In genomic region chr16:44767506-44767905, GRCm38 (mm10) we compare ENCODE assay signal across 20 mouse cellular contexts. TPM values are rescaled to one million over a fixed set of nuclear protein-coding genes. Genes with fewer than 3 reads are reported as not detected.
"Had no signal": no experiment of that assay in that cellular context is flagged by ENCODE, and none has a peak within 500 bp of the region (broad histone marks: within the 10 kb centered on the region; RNA-seq: fewer than 3 reads in every experiment).

No protein-coding gene starts in this region.

- H3K4me3 ChIP-seq: limb, embryonic 12.5 days; limb, embryonic 15.5 days; neural tube, embryonic 12.5 days; neural tube, embryonic 15.5 days had no signal

- H3K36me3 ChIP-seq: limb, embryonic 12.5 days; limb, embryonic 15.5 days; neural tube, embryonic 12.5 days; neural tube, embryonic 15.5 days had no signal

- H3K27ac ChIP-seq: limb, embryonic 12.5 days; limb, embryonic 15.5 days; neural tube, embryonic 12.5 days; neural tube, embryonic 15.5 days; stomach, postnatal 0 days had no signal

- H3K4me1 ChIP-seq: limb, embryonic 12.5 days; limb, embryonic 15.5 days; neural tube, embryonic 12.5 days; neural tube, embryonic 15.5 days had no signal

- H3K4me2 ChIP-seq: limb, embryonic 12.5 days; limb, embryonic 15.5 days; lung, embryonic 14.5 days; midbrain, embryonic 11.5 days; neural tube, embryonic 12.5 days; neural tube, embryonic 15.5 days had no signal

- DNase-seq: kidney, adult 18-20 months; kidney, adult 9 months; kidney, postnatal 14 days; left cerebral cortex, postnatal 4 days; lung, postnatal 36 days; right cerebral cortex, adult 18-20 months; right cerebral cortex, postnatal 14 days; right cerebral cortex, postnatal 4 days; thymus, adult 2 months; thymus, postnatal 36 days had no signal

- ATAC-seq: intestine, embryonic 16.5 days; lung, postnatal 0 days had no signal

- H3K27me3 ChIP-seq: limb, embryonic 12.5 days; limb, embryonic 15.5 days; neural tube, embryonic 12.5 days; neural tube, embryonic 15.5 days had no signal

- H3K9ac ChIP-seq: limb, embryonic 12.5 days; limb, embryonic 15.5 days; lung, embryonic 14.5 days; neural tube, embryonic 12.5 days; neural tube, embryonic 15.5 days had no signal

- H3K9me3 ChIP-seq: limb, embryonic 12.5 days; limb, embryonic 15.5 days; neural tube, embryonic 12.5 days; neural tube, embryonic 15.5 days had no signal

RNA-seq across cellular contexts. Expression of gene Cd200r4, which starts 44.0 kb away (rescaled TPM):
- polyA plus RNA-seq: kidney, embryonic 16.5 days; limb, embryonic 12.5 days; lung, embryonic 14.5 days; neural tube, embryonic 15.5 days had no signal
